Mouse (Mus musculus) midbrain, embryonic 12.5 days (tissue): ENCODE results near the gene Cpeb2. TPM values are rescaled to one million over a fixed set of nuclear protein-coding genes. Genes with fewer than 3 reads are reported as not detected.

Experiments used
- ATAC-seq: fragments of 200-750 bp; cut with Nextera tagmentation; 2 replicates; pipeline ENCODE4 v1.8.0; 2017; ENCODE audit warnings: low read depth, moderate TSS enrichment, moderate library complexity; ENCODE audit not compliant: low FRiP score
- H3K27ac ChIP-seq: fragments of 300-500 bp; sonication (generic); replicated peaks from 2 replicates; pipeline ENCODE4 v1.5.1; 2016; ENCODE audit warnings: mild to moderate bottlenecking
- H3K27me3 ChIP-seq: fragments of 300-500 bp; sonication (generic); 2 replicates; pipeline ENCODE4 v1.6.1; 2016; ENCODE audit warnings: mild to moderate bottlenecking
- H3K36me3 ChIP-seq: fragments of 300-500 bp; sonication (generic); 2 replicates; pipeline ENCODE4 v1.6.1; 2016
- H3K4me1 ChIP-seq: fragments of 300-500 bp; sonication (generic); 2 replicates; pipeline ENCODE4 v1.6.1; 2016
- H3K4me2 ChIP-seq: fragments of 300-500 bp; sonication (generic); replicated peaks from 2 replicates; pipeline ENCODE4 v1.6.1; 2016; ENCODE audit warnings: mild to moderate bottlenecking, moderate library complexity
- H3K4me3 ChIP-seq: fragments of 300-500 bp; sonication (generic); 2 replicates; pipeline ENCODE4 v1.5.1; 2016; ENCODE audit warnings: mild to moderate bottlenecking
- H3K9ac ChIP-seq: fragments of 300-500 bp; sonication (generic); replicated peaks from 2 replicates; pipeline ENCODE4 v1.6.1; 2016; ENCODE audit warnings: mild to moderate bottlenecking, moderate library complexity
- H3K9me3 ChIP-seq: fragments of 300-500 bp; sonication (generic); 2 replicates; pipeline ENCODE4 v1.6.1; 2016; ENCODE audit warnings: mild to moderate bottlenecking
- WGBS: fragments of 180-500 bp; shearing (Covaris S2); methylation state at CpG from one replicate; pipeline ENCODE4 v1.1.7; 2016; 5-methylcytosine and 5-hydroxymethylcytosine counted together
- polyA plus RNA-seq: library from polyadenylated mRNA; unstranded; fragments of >200 nt; fragmentation: Nextera tagmentation; extraction: Ambion mirVana; gene quantifications from 2 replicates; pipeline ENCODE4 v1.2.1, GENCODE M21; 2016

The Cpeb2 gene
- polyA plus RNA-seq, result 9.5 and 9.8 TPM in 2 replicates

DNA sequence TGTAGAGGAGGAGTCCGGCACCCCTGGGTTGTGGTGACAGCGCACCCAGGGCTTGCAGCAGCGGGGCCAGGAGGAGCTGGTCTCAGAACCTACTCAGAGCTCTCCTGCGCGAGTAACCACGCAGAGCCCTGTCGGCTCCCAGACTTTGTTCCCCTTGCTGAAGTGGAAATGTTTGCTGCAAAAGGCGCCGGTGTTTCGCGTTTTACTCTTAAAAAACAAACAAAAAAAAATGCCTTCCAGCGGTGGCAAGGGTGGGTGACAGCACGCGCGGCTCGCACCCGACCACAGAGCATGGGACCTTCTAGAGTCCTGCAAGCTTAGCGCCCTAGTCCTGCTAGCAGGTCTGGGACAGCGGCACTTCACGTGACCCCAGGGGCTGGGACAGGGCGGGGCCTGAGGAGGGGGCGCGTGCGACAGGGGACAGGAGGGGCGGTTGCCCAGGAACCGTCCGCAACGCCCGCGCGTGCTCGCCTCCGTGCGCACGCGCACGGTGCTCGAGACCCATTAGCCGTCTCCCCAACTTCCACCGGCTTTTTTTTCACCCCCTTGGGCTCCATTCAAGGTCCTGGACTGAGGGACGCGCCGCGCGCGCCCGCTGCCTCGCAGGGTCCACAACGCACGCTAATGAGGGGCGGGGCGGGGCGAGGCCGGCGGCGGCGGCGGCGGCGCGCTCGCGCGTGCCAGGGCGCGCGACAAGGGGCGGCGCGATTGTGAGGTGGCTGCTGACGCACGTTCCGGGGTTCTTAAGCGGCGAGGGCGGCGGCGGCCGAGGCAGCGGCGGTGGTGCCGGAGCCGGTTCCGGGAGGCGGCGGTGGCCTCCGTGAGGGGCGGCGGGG is at the start of gene Cpeb2:
Gene Cpeb2, plus strand, starts transcription at position 691 of the 836 bp plus-strand sequence.
- Histone ChIP-seq H3K4me3 (peak within 1 kb of the TSS; percentile 94), H3K27ac (peak within 1 kb of the TSS; percentile 99), H3K9ac (peak within 1 kb of the TSS; percentile 96), H3K4me2 (peak within 1 kb of the TSS; percentile 80), H3K36me3 (no peaks in the 10 kb centered on the region), H3K9me3 (no peaks in the 10 kb centered on the region), H3K4me1 (peaks cover 3% of the 10 kb centered on the region; the same call in 1 of the 2 replicates), H3K27me3 (no peaks in the 10 kb centered on the region; the same call in 1 of the 2 replicates)
- under 1% methylated on average over 81 of the region's 89 CpGs for WGBS
- ATAC-seq, result peak; percentile 94

DNA sequence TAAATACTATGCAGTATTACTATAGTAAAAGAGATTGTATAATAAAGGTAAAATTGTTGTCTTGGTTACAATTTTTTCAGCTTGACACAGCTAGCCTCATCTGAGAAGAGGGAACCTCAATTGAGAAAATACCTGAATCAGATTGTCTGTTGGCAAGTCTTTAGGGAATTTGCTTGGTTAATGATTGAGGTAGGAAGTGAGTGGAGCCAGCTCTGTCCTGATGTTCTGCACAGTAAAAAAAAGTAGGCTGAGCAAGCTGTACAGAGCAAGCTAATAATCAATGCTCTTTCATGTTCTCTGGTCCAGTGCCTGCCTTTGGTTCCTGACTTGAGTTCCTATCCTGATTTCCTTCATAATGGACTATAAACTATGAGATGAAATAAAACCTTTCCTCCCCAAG is 49.4 kb upstream of the Cpeb2 start:
- Histone ChIP-seq H3K36me3 (no peaks in the 10 kb centered on the region), H3K9me3 (no peaks in the 10 kb centered on the region), H3K4me1 (no peaks in the 10 kb centered on the region)

DNA sequence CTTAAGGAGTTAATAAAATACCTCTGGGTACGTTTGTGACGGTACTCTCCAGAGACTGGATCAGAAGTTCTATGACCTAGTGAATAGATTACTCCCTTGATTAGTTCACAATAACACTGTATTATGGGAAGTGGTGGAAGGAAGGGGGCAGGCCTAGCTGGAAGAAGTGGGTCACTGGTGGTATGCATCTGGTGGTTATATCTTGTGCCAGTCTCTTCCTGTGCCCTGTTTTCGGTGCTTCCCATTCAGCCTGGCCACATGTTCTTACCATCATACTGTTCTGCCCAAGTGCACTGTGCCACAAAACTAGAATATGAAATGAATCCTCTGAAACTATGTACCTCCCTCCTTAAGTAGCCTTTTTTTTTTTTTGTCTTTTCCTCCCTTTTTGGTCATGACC is 48.1 kb upstream of the Cpeb2 start:
- H3K36me3 ChIP-seq, result no peaks in the 10 kb centered on the region
- H3K27ac ChIP-seq, result no peak overlapping the region
- no peak overlapping the region for H3K9ac ChIP-seq
- no peak overlapping the region for H3K4me3 ChIP-seq
- no peaks in the 10 kb centered on the region for H3K9me3 ChIP-seq
- H3K4me1 ChIP-seq, result no peaks in the 10 kb centered on the region
- H3K27me3 ChIP-seq, result no peaks in the 10 kb centered on the region
- ATAC-seq, result no peak
- 70% methylated on average over 3 of the region's 3 CpGs for WGBS
- H3K4me2 ChIP-seq, result no peak overlapping the region

More for the DNA sequence above, 49.4 kb upstream of the Cpeb2 start:
- Histone ChIP-seq H3K27ac (no peak overlapping the region), H3K4me3 (no peak overlapping the region), H3K4me2 (no peak overlapping the region), H3K27me3 (no peaks in the 10 kb centered on the region), H3K9ac (no peak overlapping the region)
- ATAC-seq, result no peak

DNA sequence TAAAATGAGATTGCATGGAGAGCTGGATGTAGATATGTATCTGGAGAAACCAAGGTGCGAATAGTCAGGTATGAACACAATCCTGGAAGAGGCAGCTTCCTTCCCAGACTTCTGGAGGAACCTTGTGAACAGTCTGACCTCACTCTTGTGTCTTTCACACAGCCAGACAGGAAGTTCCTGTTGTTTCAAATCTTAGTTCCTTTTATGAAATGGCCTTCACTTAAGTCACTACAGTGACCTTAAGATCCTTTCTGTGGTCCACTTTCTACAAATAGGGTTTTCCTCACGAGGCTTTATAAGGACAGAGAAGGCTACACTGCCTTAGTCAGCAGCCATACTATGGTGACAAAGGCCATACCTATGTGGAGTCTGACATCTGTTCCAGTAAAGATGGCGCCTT is 47.5 kb upstream of the Cpeb2 start:
- Histone ChIP-seq H3K36me3 (no peaks in the 10 kb centered on the region), H3K4me3 (no peak overlapping the region), H3K27ac (no peak overlapping the region), H3K9me3 (no peaks in the 10 kb centered on the region), H3K27me3 (no peaks in the 10 kb centered on the region), H3K9ac (no peak overlapping the region), H3K4me1 (no peaks in the 10 kb centered on the region), H3K4me2 (no peak overlapping the region)
- WGBS, result 92% methylated on average over 3 of the region's 3 CpGs
- no peak for ATAC-seq

DNA sequence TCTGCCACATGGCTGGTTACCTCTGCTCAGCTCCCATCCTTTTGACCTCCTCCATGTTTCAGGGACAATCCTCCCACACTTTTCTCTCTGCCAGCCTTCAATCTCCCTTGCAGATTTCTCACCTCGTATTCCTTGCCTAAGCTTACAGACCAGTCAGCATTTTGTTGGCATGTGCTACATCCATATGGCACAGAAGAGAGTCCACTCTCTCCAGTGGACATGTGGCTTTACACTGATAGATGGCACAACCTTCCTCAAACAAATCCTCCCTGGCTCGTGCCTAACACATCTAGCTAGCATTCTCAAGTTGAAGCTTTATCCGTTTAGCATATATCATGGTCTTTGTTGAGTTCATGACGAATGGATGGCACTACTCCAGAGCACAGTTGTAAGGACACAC is 32.3 kb upstream of the Cpeb2 start:
- Histone ChIP-seq H3K9ac (no peak overlapping the region), H3K36me3 (no peaks in the 10 kb centered on the region), H3K4me2 (no peak overlapping the region), H3K27ac (no peak overlapping the region), H3K9me3 (no peaks in the 10 kb centered on the region), H3K27me3 (no peaks in the 10 kb centered on the region), H3K4me1 (no peaks in the 10 kb centered on the region), H3K4me3 (no peak overlapping the region)
- ATAC-seq, result no peak
- WGBS, result 83% methylated on average over 4 of the region's 4 CpGs

DNA sequence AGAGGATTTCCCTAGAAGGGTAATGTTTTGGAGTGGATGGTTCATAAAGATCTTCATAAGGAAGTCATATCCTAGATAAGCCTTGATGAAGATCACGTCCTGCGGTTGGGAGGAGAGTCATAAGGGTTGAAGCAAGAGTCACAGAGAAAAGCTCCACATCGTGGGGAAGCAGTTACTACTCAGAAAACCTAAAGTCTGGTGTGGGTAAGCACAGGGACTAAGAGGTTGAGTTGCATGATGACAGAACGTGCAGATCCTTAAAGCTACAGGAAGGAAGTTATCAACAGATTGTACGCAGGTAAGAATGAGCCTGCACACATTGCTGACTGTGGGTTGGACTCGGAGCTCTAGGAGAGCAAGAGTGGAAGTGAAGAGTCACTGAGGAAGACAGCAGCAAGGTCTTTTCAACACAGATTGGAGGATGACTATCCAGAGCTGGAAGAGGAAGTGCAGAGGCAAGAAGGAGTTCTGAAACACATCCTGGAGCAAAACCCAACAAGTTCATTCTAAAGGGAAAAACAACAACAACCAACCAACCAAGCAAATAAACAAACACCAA is 26.4 kb upstream of the Cpeb2 start:
- Histone ChIP-seq H3K36me3 (no peaks in the 10 kb centered on the region), H3K4me2 (no peak overlapping the region), H3K27me3 (no peaks in the 10 kb centered on the region), H3K9me3 (no peaks in the 10 kb centered on the region), H3K9ac (no peak overlapping the region), H3K4me1 (no peaks in the 10 kb centered on the region), H3K27ac (no peak overlapping the region), H3K4me3 (no peak overlapping the region)
- ATAC-seq, result no peak
- WGBS, result 85% methylated on average over 6 of the region's 6 CpGs

DNA sequence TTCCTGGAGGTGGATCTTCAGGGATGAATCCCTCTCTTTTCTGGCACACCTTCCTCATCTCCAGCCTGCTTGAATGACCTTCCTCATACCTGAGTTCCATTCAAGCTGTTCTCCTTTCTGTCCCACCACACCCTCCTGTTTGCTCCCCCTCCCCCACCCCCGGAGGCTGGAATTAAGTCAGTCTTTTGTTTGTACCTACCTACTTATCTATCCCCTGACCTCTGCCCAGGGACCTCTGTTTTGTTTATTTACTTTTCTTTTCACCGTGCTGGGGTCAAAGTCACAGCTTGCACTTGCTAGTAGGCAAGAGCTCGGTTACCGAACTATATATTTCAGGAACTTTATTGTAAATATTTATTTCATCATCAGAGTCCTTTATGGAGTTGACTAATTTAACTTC is 15.5 kb upstream of the Cpeb2 start:
- Histone ChIP-seq H3K27ac (no peak overlapping the region), H3K9ac (no peak overlapping the region), H3K9me3 (no peaks in the 10 kb centered on the region), H3K4me1 (no peaks in the 10 kb centered on the region), H3K4me2 (no peak overlapping the region), H3K4me3 (no peak overlapping the region), H3K36me3 (no peaks in the 10 kb centered on the region), H3K27me3 (no peaks in the 10 kb centered on the region)
- no peak for ATAC-seq
- 40% methylated on average over 4 of the region's 4 CpGs for WGBS

DNA sequence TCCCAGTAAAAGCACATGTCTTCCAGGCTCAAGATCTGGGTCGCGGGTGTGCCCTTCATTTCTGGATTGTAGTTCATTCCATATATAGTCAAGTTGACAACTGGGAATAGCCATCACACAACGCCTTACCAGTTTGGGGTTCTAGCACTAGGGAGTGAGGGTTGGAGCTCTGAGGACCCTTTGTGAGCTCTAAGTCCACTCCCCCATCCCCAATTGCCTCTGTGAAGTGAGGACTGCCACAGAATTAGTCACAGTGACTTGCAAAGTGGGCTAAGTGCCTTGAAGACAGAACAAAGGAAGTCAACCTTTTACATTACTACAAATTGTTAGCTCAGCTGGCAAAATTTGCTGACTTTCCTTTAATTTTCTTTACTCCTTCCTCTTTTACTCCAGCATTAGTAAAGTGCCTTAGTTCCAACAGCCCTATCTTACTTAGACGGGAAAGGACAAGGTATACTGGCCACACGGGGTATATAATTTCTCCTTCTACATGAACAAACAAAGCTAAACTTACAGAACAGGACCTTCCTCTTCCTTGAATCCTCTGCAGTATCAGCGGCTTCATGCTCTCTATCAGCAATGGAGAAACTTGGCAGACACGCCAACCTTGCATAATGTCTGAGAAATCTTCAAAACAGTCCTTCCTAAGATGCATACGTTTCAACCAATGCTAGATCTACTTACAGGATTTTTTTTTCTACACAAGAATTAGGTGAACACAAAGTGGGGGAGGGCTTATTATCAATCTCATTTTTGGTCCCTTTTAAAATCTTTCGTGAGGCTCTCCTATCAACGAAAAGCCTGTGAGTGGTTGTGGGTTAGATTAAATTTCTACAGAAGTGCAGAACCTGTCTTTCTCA is 14.8 kb upstream of the Cpeb2 start:
- no peak overlapping the region for H3K4me2 ChIP-seq
- no peaks in the 10 kb centered on the region for H3K9me3 ChIP-seq
- 0 out of 2 replicates have a peak overlapping the region, but pooled peaks have one; percentile 35 for H3K27ac ChIP-seq
- ATAC-seq, result no peak
- H3K4me1 ChIP-seq, result no peaks in the 10 kb centered on the region
- H3K36me3 ChIP-seq, result no peaks in the 10 kb centered on the region
- 77% methylated on average over 10 of the region's 10 CpGs for WGBS
- no peak overlapping the region for H3K9ac ChIP-seq
- no peak overlapping the region for H3K4me3 ChIP-seq
- no peaks in the 10 kb centered on the region for H3K27me3 ChIP-seq

DNA sequence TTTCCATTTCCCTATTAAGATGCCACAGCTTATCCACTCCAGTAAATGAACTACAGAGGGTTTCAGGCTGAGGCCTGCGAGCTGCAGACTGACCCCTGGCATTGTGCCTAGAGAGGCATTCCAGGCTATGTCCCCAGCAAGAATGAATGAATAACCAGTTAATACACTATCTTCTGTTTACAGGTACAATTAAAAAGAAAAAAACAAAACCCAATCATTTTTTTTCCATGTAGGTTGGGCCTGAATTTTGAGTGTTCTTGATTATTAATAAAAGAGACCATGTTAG is 14.2 kb upstream of the Cpeb2 start:
- Histone ChIP-seq H3K36me3 (no peaks in the 10 kb centered on the region), H3K9ac (no peak overlapping the region), H3K4me1 (no peaks in the 10 kb centered on the region), H3K4me3 (no peak overlapping the region), H3K4me2 (no peak overlapping the region), H3K27me3 (no peaks in the 10 kb centered on the region), H3K9me3 (no peaks in the 10 kb centered on the region), H3K27ac (no peak overlapping the region)
- ATAC-seq, result no peak
- 30% methylated on average over 1 of the region's 1 CpGs for WGBS

DNA sequence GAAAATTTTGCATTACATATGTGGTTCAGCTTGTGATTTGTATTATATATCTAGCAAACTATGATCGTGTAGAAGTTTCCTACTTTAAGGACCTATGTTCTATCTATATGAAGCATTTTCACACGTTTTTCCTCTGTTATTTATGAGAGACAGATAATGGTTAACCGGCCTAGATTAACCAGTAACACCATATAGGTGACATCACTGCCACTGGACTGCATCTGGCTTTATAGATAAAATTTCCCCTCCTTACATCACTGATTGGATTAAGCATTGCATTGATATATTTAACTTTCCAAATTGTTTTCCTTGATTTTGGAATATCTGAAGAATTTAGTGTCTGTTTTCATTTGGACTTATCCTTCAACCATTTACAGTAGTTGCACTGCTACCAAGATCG is 9.6 kb upstream of the Cpeb2 start:
- H3K4me1 ChIP-seq, result no peaks in the 10 kb centered on the region
- no peak overlapping the region for H3K9ac ChIP-seq
- H3K4me3 ChIP-seq, result no peak overlapping the region
- H3K4me2 ChIP-seq, result no peak overlapping the region
- H3K36me3 ChIP-seq, result no peaks in the 10 kb centered on the region
- H3K27ac ChIP-seq, result no peak overlapping the region
- no peaks in the 10 kb centered on the region for H3K27me3 ChIP-seq
- H3K9me3 ChIP-seq, result no peaks in the 10 kb centered on the region
- no peak for ATAC-seq
- 79% methylated on average over 4 of the region's 4 CpGs for WGBS

DNA sequence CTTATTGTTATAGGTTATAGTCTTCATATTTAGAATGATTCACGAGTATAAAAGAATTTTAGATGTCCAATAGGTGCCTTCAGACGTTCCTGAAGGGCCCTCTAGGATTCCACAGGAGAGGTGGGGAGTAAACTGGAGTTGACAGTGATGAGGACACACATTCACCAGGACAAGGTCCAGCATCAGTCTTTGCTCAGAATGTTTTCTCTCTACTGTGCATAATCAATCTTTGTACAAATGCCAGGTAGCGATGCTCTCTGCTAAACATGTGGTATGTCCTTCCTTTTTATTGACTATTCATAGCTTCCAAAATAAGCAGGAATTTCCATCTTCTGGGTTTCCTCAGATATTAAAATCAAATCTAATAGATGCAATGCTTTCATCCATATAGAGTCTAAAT is 8.7 kb upstream of the Cpeb2 start:
- H3K4me1 ChIP-seq, result no peaks in the 10 kb centered on the region
- no peaks in the 10 kb centered on the region; the same call in 1 of the 2 replicates for H3K27me3 ChIP-seq
- no peak overlapping the region for H3K9ac ChIP-seq
- H3K36me3 ChIP-seq, result no peaks in the 10 kb centered on the region
- no peak overlapping the region for H3K4me3 ChIP-seq
- 78% methylated on average over 3 of the region's 3 CpGs for WGBS
- H3K9me3 ChIP-seq, result no peaks in the 10 kb centered on the region
- no peak overlapping the region for H3K4me2 ChIP-seq
- no peak for ATAC-seq
- no peak overlapping the region for H3K27ac ChIP-seq

DNA sequence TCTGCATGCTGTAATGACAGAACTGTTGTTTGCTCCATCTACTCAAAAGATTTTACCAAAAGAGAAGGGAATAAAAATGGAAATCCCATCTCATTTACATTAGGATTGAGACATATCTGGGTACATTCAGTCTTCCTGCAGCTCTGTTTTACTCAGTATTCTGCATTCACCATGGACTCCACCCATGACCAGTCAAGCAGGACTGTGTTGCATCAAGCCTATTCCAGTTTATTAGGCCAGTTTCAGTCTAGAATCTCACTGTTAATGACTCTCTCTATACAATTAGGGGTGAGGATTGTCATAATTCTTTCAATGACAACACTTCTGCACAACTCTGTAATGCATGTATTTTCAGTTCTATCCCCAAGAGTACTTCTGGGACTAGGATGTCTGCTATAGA is 6.8 kb upstream of the Cpeb2 start:
- H3K27ac ChIP-seq, result no peak overlapping the region
- no peaks in the 10 kb centered on the region; the same call in 1 of the 2 replicates for H3K27me3 ChIP-seq
- no peak overlapping the region for H3K9ac ChIP-seq
- H3K4me3 ChIP-seq, result no peak overlapping the region
- no peaks in the 10 kb centered on the region for H3K9me3 ChIP-seq
- H3K4me1 ChIP-seq, result no peaks in the 10 kb centered on the region
- no peaks in the 10 kb centered on the region for H3K36me3 ChIP-seq
- no peak overlapping the region for H3K4me2 ChIP-seq
- no peak for ATAC-seq
